Mouse (Mus musculus) gastrocnemius, postnatal 14 days (tissue): ENCODE data around the gene Dip2b. TPM values are rescaled to one million over a fixed set of nuclear protein-coding genes. Genes with fewer than 3 reads are reported as not detected.

Source experiments
- DNase-seq: peaks from one replicate; pipeline ENCODE4 v3.0.0; 2021; ENCODE audit warnings: mixed read lengths
- intact Hi-C: fragments of 180-260 bp; cut with DNase I; formaldehyde crosslinking; loops from one replicate; pipeline ENCODE4 v1.15.1; 2025; ENCODE audit warnings: low total_unique reads
- total RNA-seq, 2 experiments: library from RNA; stranded (reverse); gene quantifications; 2 replicates each; pipeline ENCODE4 v1.2.3; 2021

The Dip2b gene
- total RNA-seq, 2 experiments from 2014 or later: 10.8 to 13.2 TPM

GRCm38 (mm10) chr15:100158985-100159384 lies 120.5 kb downstream of the Dip2b start:
- intact Hi-C loops: no loop called here
- DNase-seq: no peak

DNA sequence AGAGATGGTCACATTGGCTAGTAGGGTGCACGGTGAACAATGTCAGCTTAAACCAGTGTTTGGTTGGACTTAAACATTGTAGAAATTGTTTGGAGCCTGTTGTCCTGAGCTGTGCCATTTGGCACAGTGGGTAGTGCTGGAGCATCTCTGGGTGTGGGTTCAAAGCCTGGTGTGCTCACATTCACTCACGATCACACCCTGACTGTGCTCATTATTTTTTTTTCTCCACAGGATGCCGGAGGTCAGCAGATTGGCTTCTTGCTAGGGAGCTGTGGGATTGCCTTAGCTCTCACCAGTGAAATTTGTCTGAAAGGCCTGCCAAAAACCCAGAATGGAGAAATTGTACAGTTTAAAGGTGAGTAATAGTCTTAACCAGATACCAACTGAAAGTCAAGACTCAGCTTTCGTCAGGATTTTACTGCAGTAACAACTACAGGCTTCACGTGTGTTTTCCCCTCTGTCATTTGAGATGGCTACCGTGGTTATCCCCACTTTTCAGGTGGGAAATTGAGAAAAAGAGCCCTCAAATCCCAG lies 123.3 kb downstream of the Dip2b start:
- intact Hi-C loops: no loop called here
- no peak for DNase-seq

GRCm38 (mm10) chr15:100163381-100164051 lies 125.1 kb downstream of the Dip2b start:
- intact Hi-C loops: no loop called here
- no peak for DNase-seq

GRCm38 (mm10) chr15:100166464-100166863 lies 128.0 kb downstream of the Dip2b start:
- intact Hi-C loops: no loop called here

GRCm38 (mm10) chr15:100167791-100168190 lies 129.3 kb downstream of the Dip2b start:
- DNase-seq: peak; percentile 26
- intact Hi-C loops: no loop called here

More at GRCm38 (mm10) chr15:100166464-100166863, 128.0 kb downstream of the Dip2b start:
- no peak for DNase-seq

GRCm38 (mm10) chr15:100168191-100168606 lies 129.7 kb downstream of the Dip2b start:
- peak; percentile 55 for DNase-seq
- intact Hi-C loops: no loop called here

- no peak for DNase-seq
- intact Hi-C loops: no loop called here
Observed at GRCm38 (mm10) chr15:100175176-100175575, 136.7 kb downstream of the Dip2b start.

DNA sequence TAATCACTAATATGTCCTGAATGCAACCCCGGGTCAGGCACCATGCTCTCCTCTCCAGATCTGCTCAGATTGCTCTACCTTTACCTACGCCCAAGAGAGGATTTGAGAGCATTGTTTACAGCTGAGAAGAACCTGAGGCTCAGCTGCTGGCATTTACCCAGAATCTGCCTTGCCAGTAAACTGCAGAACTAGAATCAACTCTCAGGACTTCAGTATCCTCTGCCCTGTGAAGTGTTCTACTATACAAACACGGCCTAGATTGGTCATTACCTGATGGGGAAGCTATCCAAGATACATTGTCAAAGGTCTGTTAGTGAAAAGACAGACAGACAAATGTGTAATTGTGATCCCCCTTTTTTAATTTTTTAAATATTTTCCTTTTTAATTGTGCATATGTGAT lies 138.7 kb downstream of the Dip2b start:
- DNase-seq: no peak
- intact Hi-C loops: no loop called here

DNA sequence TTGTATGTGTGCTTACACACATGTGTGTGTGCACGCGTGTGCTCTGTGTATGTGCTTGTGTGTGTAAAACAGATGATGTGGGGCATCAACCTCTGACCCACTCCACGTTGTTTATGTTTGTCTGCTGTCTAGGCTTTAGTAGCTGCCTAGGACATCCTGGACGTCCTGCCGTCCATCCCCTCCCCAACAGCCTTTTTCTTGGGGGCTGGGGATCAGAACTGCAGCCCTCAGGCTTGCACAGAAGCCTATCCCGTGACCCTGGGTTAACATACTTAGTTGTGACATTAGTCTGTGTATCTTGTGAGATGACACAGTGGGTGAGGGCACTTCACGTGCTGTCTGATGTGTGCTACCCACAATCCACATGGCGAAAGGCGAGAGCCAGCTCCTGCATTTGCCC lies 139.1 kb downstream of the Dip2b start:
- intact Hi-C loops: no loop called here
- DNase-seq: no peak

- no peak for DNase-seq
- intact Hi-C loops: no loop called here
Observed at GRCm38 (mm10) chr15:100178487-100178886, 140.0 kb downstream of the Dip2b start.

GRCm38 (mm10) chr15:100179685-100180084 lies 141.2 kb downstream of the Dip2b start:
- intact Hi-C loops: no loop called here
- no peak for DNase-seq

GRCm38 (mm10) chr15:100180221-100180620 lies 141.8 kb downstream of the Dip2b start:
- intact Hi-C loops: no loop called here
- DNase-seq: no peak

DNA sequence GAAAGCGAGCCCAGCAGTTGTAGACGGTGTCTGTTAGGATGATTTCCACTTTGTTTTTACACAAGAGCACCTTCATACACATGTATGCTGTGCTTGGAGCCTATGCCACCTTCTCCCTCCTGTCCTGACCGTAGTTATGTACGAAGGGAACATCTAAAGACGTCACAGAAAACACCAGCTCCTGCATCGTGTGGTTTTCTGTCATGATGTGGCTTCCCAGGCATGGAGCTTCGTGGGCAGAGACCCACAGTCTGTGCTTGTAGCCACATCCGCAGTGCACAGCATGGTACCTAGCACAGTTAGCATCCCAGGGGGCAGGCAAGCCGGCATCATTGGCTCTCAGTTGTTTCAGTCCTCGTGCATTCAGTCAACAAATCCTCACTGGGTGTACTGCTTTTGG lies 143.4 kb downstream of the Dip2b start:
- intact Hi-C loops: no loop called here
- DNase-seq: no peak

- DNase-seq: no peak
- intact Hi-C loops: no loop called here
Observed at GRCm38 (mm10) chr15:100182526-100183280, 144.2 kb downstream of the Dip2b start.

GRCm38 (mm10) chr15:100183510-100183909 lies 145.0 kb downstream of the Dip2b start:
- intact Hi-C loops: no loop called here
- DNase-seq: no peak

DNA sequence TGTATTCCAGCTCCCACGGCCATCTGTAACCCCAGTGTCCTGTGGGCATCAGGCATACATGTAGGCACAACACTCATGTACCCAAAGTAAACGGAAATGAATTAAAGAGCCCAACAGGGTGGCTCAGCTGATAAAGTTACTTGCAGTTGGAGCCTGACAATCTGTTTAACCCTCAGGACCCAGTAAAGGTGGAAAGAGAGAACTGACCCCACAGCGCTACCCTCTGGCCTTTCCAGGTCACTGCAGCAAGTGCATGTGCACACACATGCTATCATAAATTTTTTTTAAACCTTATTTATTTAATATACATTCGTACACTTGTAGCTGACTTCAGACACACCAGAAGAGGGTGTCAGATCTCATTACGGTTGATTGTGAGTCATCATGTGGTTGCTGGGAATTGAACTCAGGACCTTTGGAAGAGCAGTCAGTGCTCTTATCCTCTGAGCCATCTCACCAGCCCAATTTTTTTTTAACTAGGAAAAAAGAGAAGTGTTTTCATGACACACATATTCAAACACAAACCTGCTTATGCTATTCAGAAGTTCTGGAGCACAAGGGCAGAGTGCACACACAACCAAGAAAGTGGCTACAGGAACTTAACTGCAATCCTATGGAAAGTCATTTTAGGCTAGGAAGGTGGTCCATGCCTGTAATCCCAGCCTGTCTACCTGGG lies 146.5 kb downstream of the Dip2b start:
- intact Hi-C loops: no loop called here
- no peak for DNase-seq

DNA sequence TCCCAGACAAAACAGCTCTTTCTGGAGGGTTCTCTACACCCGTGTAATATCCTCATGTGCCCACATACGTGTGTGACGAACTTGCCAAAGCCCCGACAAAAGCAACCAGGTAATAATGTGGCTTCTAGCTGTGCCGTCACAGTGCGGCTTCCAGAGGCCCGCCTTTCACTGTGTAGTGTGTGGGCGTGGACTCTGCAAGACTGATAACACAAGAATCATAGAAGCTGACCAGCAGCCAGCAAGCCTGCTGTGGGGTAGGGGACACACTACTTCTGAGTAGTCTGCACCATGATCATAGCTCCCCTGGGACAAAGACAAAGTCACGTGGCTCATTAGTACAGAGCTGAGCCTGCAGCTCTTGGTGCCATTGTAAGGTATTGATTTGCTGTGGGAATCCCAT lies 147.8 kb downstream of the Dip2b start:
- intact Hi-C loops: no loop called here
- DNase-seq: no peak

DNA sequence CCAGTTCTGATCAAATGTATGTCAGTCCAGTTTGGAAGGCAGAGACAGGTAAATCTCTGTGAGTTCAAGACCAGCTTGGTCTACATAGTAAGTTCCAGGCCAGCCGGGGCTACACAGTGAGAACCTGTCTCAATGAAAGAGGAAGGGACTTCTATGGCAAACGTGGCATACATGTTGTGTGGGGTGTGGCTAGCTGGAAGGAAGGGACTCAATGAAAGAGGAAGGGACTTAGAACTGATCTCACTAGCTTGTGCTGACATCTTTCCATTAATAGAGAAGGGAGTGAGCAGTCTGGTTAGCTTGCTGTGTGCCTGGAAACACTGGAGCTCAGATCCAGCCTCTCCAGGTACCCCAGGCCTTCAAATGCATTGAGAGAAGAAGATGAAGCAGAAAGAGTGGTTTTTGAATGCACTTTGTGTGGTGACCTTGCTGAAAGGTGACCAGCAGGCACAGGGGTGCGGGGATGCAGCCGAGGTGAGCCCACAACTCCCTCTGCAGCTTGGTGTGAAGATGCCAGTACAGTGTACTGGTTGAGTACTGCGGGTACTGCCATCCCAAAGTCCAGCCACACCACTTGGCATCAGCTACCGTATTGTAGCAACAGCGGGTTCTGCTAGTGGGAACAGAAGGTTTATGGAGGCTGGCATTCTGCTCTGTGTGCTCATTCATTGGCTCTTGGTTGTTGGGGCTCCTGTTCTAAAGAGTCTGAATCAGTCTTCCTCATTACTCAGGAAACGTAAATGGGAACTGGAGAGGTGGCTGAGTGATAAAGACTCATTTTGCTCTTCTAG lies 148.6 kb downstream of the Dip2b start:
- DNase-seq: no peak
- intact Hi-C loops: no loop called here

DNA sequence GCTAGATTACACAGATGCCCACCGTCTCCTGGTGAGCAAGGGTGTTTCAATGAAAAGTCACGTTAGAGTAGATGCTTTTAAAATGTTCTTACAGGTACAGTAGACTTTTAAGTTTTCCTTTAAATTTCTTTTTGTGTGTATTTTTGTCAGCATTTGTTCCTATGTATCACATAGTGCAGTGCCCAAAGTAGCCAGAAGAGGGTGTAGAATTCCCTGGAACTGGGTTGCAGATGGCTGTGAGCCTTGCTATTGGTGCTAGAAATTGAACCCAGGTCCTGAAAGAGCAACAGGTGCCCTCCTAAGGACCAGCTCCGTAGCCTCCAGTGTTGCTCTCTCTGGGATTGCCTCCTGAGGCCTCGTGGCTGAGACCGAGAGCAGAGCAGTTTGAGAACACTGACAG lies 150.1 kb downstream of the Dip2b start:
- intact Hi-C loops: no loop called here
- DNase-seq: no peak

- DNase-seq: no peak
- intact Hi-C loops: no loop called here
Observed at GRCm38 (mm10) chr15:100188962-100189404, 150.5 kb downstream of the Dip2b start.
